Mouse (Mus musculus): ENCODE data around the gene Itsn1.

Itsn1 gene

GRCm38 (mm10) chr16:91732816-91733215, 3.7 kb downstream of the Itsn1 start:
- DNase-seq: no peak

GRCm38 (mm10) chr16:91734771-91735170, 5.7 kb downstream of the Itsn1 start:
- no peak for DNase-seq

- DNase-seq: no peak
Observed at GRCm38 (mm10) chr16:91736046-91736816, 7.2 kb downstream of the Itsn1 start.

GRCm38 (mm10) chr16:91738505-91738904, 9.4 kb downstream of the Itsn1 start:
- no peak for DNase-seq

GRCm38 (mm10) chr16:91740184-91740917, 11.3 kb downstream of the Itsn1 start:
- no peak for DNase-seq

- no peak for DNase-seq
Observed at GRCm38 (mm10) chr16:91740918-91741255, 11.8 kb downstream of the Itsn1 start.

- no peak for DNase-seq
Observed at GRCm38 (mm10) chr16:91743055-91743454, 14.0 kb downstream of the Itsn1 start.

- peak; percentile 21 for DNase-seq
Observed at GRCm38 (mm10) chr16:91746101-91746950, 17.2 kb downstream of the Itsn1 start.

- no peak for DNase-seq
Observed at GRCm38 (mm10) chr16:91747567-91747966, 18.5 kb downstream of the Itsn1 start.

GRCm38 (mm10) chr16:91751644-91752385, 22.7 kb downstream of the Itsn1 start:
- DNase-seq: no peak

- no peak for DNase-seq
Observed at GRCm38 (mm10) chr16:91753611-91754010, 24.5 kb downstream of the Itsn1 start.

GRCm38 (mm10) chr16:91754957-91755356, 25.9 kb downstream of the Itsn1 start:
- no peak for DNase-seq

GRCm38 (mm10) chr16:91761202-91761601, 32.1 kb downstream of the Itsn1 start:
- no peak for DNase-seq

GRCm38 (mm10) chr16:91761761-91762160, 32.7 kb downstream of the Itsn1 start:
- DNase-seq: no peak

GRCm38 (mm10) chr16:91762476-91762875, 33.4 kb downstream of the Itsn1 start:
- no peak for DNase-seq

GRCm38 (mm10) chr16:91763975-91764374, 34.9 kb downstream of the Itsn1 start:
- no peak for DNase-seq

GRCm38 (mm10) chr16:91764414-91764813, 35.3 kb downstream of the Itsn1 start:
- DNase-seq: no peak

GRCm38 (mm10) chr16:91765121-91765815, 36.2 kb downstream of the Itsn1 start:
- DNase-seq: no peak

GRCm38 (mm10) chr16:91765816-91766210, 36.7 kb downstream of the Itsn1 start:
- no peak for DNase-seq

- peak; percentile 30 for DNase-seq
Observed at GRCm38 (mm10) chr16:91767165-91767701, 38.2 kb downstream of the Itsn1 start.

- no peak for DNase-seq
Observed at GRCm38 (mm10) chr16:91768586-91768985, 39.5 kb downstream of the Itsn1 start.

GRCm38 (mm10) chr16:91769911-91770310, 40.8 kb downstream of the Itsn1 start:
- DNase-seq: no peak

All from thymus, postnatal 14 days (tissue).